In the genomic region with DNA sequence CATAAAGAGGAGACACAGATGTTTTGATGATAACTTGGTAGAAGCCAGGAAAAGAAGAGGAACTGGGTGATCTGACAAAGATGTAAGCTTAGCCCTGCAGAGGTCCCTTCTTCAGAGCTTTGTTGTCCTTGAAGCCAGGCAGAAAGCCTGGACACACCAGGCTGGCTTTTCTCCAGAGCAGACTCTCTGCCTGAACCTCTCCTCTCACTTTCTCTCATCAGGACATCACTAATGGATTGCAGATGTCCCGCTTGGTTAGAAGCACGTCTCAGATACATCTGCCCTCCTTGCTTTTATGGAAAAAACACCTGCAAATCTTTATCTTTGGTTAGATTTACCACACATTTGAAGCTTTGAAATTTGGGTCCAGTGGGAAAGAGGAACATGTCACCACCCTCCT, we compare ENCODE assay signal across 25 mouse cellular contexts. TPM values are rescaled to one million over a fixed set of nuclear protein-coding genes. Genes with fewer than 3 reads are reported as not detected.
DNase-seq lines count a peak whose midpoint lies in the region; ATAC-seq and TF ChIP-seq lines count a peak whose summit lies in the region.
"Had no signal": no experiment of that assay in that cellular context is flagged by ENCODE, and none has a peak within 500 bp of the region (broad histone marks: within the 10 kb centered on the region; RNA-seq: fewer than 3 reads in every experiment).

No protein-coding gene starts in this region.

- TF ChIP-seq POLR2A in myocyte (IDR thresholded peaks at IDR 0.05; ENCODE audit: insufficient read length, low read depth), result no peak

- no peak overlapping the region for H3K4me3 ChIP-seq in myocyte
- H3K4me3 ChIP-seq in layer of hippocampus, adult 2 months, result no peak overlapping the region
- H3K4me3 ChIP-seq: forebrain, embryonic 12.5 days; heart, embryonic 13.5 days; hindbrain, embryonic 13.5 days; liver, embryonic 12.5 days; megakaryocyte, embryonic 14.5 days; midbrain, embryonic 15.5 days had no signal

- H3K27me3 ChIP-seq in myocyte (ENCODE audit: control insufficient read depth, insufficient read depth, insufficient read length), result peaks cover 12% of the 10 kb centered on the region

- DNase-seq in gastrocnemius, adult 18-20 months (ENCODE audit: low spot score), result peak; percentile 37
- DNase-seq in gastrocnemius, postnatal 36 days, result no peak
- DNase-seq in embryo, embryonic 10.5 days (ENCODE audit: low spot score), result peak; percentile 59
- peak; percentile 16 for DNase-seq in gastrocnemius, postnatal 25 days
- DNase-seq in layer of hippocampus, adult 2 months (ENCODE audit: low spot score in 2 of 2), result no peak
- DNase-seq: adrenal gland, postnatal 25 days; cerebellum, adult 11 months; cerebellum, postnatal 25 days; heart, adult 18-20 months; lung, adult 2 months; right cerebral cortex, adult 18-20 months; thymus, postnatal 14 days had no signal

- H3K79me2 ChIP-seq in myocyte (ENCODE audit: control insufficient read depth, insufficient read depth), result no peaks in the 10 kb centered on the region

- H3ac ChIP-seq in myocyte (ENCODE audit: control insufficient read depth, insufficient read length), result no peak overlapping the region

- H3K36me3 ChIP-seq in myocyte (ENCODE audit: control insufficient read depth, insufficient read depth), result no peaks in the 10 kb centered on the region
- H3K36me3 ChIP-seq: forebrain, embryonic 12.5 days; heart, embryonic 13.5 days; hindbrain, embryonic 13.5 days; liver, embryonic 12.5 days; midbrain, embryonic 15.5 days had no signal

- no peak for TF ChIP-seq CTCF in layer of hippocampus, adult 2 months (conservative IDR thresholded peaks at IDR 0.05)

- intact Hi-C loops in gastrocnemius, postnatal 36 days (cut with DNase I), result no loop called here

- H3K27ac ChIP-seq in layer of hippocampus, adult 2 months, result no peak overlapping the region
- H3K27ac ChIP-seq: forebrain, embryonic 12.5 days; heart, embryonic 13.5 days; hindbrain, embryonic 13.5 days; liver, embryonic 12.5 days; midbrain, embryonic 15.5 days had no signal

- no peak for ATAC-seq in monocyte, adult 5-6 weeks (replicated peaks; ENCODE audit: insufficient number of reproducible peaks, low FRiP score, low TSS enrichment, poor library complexity, severe bottlenecking)
- ATAC-seq: intestine, embryonic 16.5 days; liver, embryonic 12.5 days; midbrain, embryonic 15.5 days had no signal

- peak overlapping the region; percentile 42 for H3K4me2 ChIP-seq in myocyte (ENCODE audit: low read depth)
- H3K4me2 ChIP-seq: forebrain, embryonic 12.5 days; heart, embryonic 13.5 days; hindbrain, embryonic 13.5 days; liver, embryonic 12.5 days; midbrain, embryonic 15.5 days had no signal

TF ChIP-seq in myocyte, 11 proteins besides CTCF, POLR2A, EP300 and RAD21:
- TF ChIP-seq MAX (IDR thresholded peaks at IDR 0.05; ENCODE audit: low read depth), result no peak
- no peak for TF ChIP-seq TCF3 (IDR thresholded peaks at IDR 0.05; ENCODE audit: insufficient read length, low read depth)

RNA-seq across cellular contexts. Expression of a gene that starts 7.7 kb away (rescaled TPM):
- not detected for total RNA-seq in gastrocnemius, adult 18-20 months (2021)
- not detected for total RNA-seq in gastrocnemius, postnatal 36 days (2021)
- total RNA-seq in gastrocnemius, postnatal 25 days (2021), result under 1 TPM in 1 of 2 experiments, not detected in 1; 0.05 TPM
- polyA plus RNA-seq in myocyte (2012; fragmentation: generic; extraction: Trizol), result 0.06 TPM
- total RNA-seq in monocyte, adult 5-6 weeks (2017), result not detected in 3 replicates
- under 1 TPM in 1 of 2 experiments, not detected in 1; 0.07 TPM for total RNA-seq in layer of hippocampus, adult 2 months (2021)
- total RNA-seq: CH12.LX; layer of hippocampus, postnatal 25 days; left cerebral cortex, postnatal 25 days; MEL had no signal

Comparison
In these comparisons a context has a peak if more than half of its experiments do, and no peak if none do; other contexts are left out.
1. DNase-seq: peak in gastrocnemius, adult 18-20 months (single experiment), embryo, embryonic 10.5 days (single experiment) and gastrocnemius, postnatal 25 days (single experiment); none in gastrocnemius, postnatal 36 days (0 of 2) and layer of hippocampus, adult 2 months (0 of 2).